Mouse (Mus musculus): ENCODE results near the gene Zfp553.
A peak's percentile ranks its signal among the peaks of the same experiment; 100 is the strongest.

The Zfp553 gene

DNA sequence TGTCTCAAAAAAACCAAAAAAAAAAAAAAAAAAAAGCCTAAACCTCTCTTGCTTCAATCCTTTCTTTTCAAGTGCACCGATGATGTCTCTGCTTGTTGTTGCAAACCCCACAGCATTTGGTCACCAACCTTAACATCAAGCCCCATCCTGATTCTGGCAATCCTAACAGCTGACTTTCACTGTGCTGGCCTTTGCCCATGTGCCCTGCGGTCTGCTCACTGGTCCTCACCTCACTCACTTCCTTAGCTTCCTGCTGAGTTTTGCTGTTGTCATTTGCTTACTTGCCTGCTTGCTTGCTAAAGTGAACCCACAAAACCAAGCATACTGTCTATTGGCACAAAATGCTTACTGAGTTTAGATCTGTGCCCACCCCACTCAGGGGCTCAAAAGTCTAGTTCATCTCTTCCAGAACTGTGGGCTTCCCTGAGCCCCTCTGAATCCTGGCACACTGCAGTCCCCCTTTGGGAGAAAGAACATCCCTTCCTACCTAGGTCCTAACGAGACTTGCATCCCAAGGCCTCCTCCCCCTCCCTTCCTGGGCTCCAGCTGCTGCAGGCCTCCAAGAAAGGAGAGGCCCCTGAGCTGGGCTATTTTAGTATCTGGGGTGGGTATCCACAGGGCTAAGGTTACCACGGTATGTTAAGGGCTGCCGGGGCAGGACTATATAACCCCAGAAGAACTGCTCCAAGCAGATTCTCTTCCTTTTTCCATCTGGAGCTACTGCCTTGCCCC, 21.7 kb upstream of the Zfp553 start:
- DNase-seq (ENCODE audit: low spot score in 2 of 2): peak in 1 of 2 experiments; percentile 62

GRCm38 (mm10) chr7:127212432-127213250, 20.2 kb upstream of the Zfp553 start:
- peak in 1 of 2 experiments; percentile 63 for DNase-seq (ENCODE audit: low spot score in 2 of 2)

DNA sequence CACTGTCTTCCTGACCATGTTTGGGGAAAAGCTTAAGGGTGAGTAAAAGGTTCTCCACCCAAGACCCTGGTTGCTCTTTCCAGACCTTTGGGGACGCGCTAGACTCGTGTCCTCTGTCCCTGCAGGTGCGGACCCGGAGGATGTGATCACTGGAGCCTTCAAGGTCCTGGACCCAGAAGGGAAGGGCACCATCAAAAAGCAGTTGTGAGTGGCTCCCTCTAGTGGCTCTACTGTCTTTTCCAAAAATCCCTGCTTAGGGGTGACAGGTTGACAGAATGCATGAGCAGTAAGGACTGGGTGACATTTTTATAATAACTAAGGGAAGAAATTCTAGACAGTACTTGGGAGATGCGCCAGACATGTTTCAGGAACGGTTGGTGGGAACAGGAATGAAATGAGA, 19.4 kb upstream of the Zfp553 start:
- DNase-seq (ENCODE audit: low spot score in 2 of 2): peak; percentile 59 to 76

DNA sequence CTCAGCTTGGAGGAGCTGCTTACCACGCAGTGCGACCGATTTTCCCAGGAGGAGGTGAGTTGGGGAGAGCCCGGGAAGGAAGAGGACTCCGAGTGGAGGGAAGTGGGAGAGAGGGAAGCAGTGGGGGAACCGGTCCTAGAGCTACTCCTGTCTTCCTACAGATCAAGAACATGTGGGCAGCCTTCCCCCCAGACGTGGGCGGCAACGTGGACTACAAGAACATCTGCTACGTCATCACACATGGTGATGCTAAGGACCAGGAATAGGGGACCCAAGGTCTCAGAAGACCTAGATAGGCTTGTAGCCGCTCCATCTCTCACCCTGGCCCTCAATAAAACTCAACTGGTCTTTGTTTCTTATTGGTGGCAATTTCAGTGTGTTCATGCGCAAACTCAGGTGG, 18.9 kb upstream of the Zfp553 start:
- peak in 1 of 2 experiments; percentile 63 for DNase-seq (ENCODE audit: low spot score in 2 of 2)

GRCm38 (mm10) chr7:127214521-127214920, 18.3 kb upstream of the Zfp553 start:
- no peak for DNase-seq (ENCODE audit: low spot score in 2 of 2)

GRCm38 (mm10) chr7:127214981-127215871, 17.6 kb upstream of the Zfp553 start:
- peak; percentile 69 to 85 for DNase-seq (ENCODE audit: low spot score in 2 of 2)

GRCm38 (mm10) chr7:127216307-127216706, 16.6 kb upstream of the Zfp553 start:
- DNase-seq (ENCODE audit: low spot score in 2 of 2): no peak

DNA sequence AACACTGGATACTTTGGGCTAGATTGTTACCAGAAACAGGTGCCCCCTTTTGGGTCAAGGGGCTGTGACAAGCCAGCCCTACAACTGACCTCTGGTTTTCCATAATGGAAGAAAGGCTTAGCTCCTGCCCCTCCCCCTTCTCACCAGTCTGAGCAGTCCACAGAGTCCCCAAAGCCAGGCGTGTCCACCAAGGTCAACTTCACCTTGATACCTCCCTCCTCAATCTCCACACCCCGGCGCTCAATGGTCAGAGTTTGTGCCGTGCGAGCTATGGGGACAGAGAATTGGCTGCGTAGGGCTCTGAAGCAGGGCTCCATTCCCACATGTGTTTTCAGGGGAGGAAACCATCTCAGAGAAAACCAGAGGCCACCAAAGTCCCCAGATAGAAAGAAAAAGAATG, 15.4 kb upstream of the Zfp553 start:
- DNase-seq (ENCODE audit: low spot score in 2 of 2): no peak

DNA sequence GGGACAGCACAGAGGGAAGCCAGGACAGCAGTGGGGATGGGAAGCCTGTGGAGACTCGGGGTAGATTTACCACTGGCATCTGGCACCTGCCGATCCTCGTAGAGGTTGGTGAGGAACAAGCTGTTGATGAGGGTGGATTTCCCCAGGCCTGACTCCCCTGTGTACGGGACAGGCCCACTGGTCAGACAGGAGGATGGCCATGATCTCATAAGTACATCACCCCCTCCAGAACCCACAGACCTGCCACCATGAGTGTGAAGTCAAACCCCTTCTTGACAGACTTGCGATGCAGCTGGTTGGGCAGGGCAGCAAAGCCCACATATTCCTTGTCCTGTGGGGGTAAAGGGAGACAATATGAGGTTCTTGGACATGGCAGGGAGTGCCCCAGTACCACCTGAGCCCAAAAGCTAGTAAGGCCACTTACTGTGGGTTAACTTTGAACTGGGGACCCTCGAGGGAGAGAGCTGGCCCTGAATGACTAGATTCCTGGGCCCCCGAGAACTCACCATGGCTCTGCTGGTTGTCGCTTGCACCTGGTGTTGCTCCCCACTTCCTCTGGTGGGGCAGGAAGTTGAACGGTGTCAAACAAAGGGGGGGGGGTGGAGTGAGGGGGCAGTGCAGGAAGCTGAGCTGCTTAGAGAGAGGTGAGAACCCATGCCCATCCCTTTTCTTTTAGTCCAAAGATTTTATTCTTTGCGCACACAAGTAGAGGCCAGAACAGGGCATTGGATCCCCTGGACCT, 14.8 kb upstream of the Zfp553 start:
- DNase-seq (ENCODE audit: low spot score in 2 of 2): peak in 1 of 2 experiments; percentile 57

DNA sequence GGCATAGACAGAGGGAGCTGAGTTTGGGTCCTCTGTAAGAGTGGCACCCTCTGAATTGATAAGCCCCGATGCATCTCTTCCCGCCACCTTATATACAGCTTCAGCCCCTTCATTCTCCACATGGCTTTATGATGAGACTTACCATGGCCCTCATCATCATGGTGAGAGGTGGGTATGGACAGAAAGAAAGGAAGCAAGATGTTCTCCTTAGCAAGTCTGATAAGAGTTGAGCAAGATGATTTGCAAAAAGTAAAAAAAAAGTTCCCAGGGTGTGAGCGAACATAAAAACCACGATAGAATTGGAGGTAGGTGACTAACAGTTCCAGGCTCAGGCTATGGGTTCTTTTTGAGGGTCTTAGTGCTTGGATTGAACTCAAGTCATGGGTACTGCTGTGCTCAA, 14.2 kb upstream of the Zfp553 start:
- no peak for DNase-seq (ENCODE audit: low spot score in 2 of 2)

GRCm38 (mm10) chr7:127220440-127220839, 12.4 kb upstream of the Zfp553 start:
- DNase-seq (ENCODE audit: low spot score in 2 of 2): no peak

DNA sequence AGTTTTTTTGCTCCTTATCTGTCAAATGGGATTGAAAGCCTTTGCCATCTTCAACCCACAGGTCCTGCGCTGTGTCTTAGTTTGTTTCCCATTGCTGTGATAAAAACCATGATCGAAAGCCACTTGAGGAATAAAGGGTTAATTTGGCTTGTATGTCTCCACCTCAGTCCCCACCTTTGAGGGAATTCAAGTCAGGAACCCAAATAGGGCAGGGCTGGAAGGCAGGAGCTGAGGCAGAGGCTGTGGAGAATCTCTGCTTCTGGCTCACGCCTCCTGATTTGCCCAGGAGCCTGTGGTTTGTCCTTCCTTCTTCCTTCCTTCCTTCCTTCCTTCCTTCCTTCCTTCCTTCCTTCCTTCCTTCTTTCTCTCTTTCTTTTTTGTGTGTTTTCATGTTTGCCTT, 9.8 kb upstream of the Zfp553 start:
- DNase-seq (ENCODE audit: low spot score in 2 of 2): no peak

DNA sequence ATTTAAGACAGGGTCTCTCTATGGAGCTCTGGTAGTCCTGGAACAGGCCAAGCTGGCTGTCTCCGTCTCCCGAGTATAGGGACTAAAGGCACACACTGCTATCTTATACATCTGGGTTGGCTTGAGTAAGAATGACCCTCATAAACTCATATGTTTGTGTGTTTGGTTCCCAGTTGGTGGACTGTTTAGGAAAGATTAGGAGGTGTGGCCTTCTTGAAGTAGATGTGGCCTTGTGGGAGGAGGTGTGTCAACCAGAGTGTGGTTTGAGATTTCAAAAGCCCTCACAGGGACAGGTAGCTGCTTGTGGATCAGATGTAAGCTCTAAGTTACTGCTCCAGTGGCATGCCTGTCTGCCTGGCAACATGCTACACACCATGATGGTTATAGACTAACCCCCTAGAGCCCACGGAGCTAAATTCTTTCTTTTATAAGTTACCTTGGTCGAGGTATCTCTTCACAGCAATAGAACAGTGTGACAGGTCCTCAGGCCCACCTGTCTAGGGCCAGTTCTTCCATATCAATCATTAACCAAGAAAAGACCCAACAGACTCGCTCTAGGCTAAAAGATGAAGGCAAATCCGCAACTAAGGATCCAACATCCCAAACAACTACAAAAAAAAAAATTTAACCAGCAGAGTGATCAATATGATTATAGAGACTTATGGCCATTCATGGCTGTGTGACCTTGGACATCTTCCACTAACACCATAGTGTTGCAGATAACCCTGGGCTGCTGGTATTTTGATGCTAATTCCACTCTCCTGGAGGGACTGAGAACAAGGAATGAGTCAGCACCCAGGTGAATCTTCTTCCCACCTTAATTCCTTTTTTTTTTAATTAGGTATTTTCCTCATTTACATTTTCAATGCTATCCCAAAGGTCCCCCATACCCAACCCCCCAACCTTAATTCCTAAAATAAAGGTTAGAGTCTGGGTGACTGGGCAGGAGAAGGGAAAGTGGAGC, 9.1 kb upstream of the Zfp553 start:
- no peak for DNase-seq (ENCODE audit: low spot score in 2 of 2)

DNA sequence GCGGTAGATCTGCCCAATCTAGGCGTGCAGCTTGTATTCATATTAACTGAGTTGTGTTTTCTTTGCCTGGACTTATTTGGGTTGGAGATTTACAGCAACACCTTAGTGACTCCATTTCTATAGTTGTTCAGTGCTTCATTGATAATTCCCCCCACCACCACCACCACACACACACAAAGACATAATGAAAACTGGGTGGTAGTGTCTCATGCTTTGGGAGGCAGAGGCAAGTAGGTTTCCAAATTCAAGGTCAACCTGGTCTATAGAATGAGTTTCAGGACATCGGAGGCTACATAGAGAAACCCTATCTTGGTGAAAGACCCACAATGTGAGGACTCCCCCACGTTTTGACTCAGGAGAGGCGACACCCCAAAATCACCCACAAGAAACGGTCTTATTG, 8.2 kb upstream of the Zfp553 start:
- DNase-seq (ENCODE audit: low spot score in 2 of 2): no peak

GRCm38 (mm10) chr7:127225147-127225995, 7.5 kb upstream of the Zfp553 start:
- DNase-seq (ENCODE audit: low spot score in 2 of 2): no peak

GRCm38 (mm10) chr7:127228615-127229303, 4.1 kb upstream of the Zfp553 start:
- peak; percentile 89 to 95 for DNase-seq (ENCODE audit: low spot score in 2 of 2)

DNA sequence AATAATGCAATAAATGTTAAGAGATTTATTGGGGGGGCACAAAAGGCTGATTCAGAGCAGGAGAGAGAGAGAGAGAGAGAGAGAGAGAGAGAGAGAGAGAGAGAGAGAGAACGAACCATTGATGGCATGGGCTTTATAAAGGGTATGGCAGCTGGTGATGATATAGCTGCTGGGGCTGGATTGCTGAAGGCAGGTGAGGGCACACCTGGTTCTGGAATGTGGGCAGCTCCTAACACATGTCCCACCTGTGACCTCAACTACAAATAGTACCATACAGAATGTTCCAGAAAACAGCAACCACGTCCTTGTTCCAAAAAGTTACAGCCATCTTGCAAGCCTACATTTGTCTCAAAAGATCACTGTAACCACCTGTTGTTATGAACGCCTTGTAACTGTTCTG, 1.5 kb upstream of the Zfp553 start:
- DNase-seq (ENCODE audit: low spot score in 2 of 2): no peak

DNA sequence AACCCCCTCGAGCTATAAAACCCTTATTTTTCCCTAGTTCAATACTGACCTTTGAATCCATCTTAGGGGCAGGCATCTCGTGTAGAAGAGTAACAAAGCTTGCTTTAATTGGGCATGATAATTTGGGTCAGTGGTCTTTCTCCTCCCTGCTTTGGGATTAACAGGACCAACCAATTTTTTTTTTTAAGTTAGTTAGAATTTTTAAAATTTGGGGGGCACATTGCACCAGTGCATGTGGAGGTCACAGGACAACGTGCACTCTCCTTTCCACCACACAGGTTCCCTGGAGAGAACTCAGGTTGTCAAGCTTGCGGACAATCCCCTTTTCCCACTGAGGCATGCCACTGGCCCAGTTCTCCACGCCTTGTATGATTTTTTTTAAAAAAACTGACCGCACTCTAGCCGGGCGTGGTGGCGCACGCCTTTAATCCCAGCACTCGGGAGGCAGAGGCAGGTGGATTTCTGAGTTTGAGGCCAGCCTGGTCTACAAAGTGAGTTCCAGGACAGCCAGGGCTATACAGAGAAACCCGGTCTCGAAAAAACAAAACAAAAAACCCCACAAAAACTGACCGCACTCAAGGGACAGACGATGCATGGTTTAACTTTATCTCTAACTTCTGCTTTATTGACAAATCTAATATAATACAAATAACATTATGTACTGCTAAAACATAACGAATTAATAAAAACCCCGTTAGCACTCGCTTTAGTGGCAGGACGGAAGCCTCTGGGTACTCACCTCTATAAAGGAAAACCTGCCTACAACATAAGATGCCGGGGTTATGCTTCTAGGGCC, 837 bp upstream of the Zfp553 start:
- no peak for DNase-seq (ENCODE audit: low spot score in 2 of 2)

Measured in spleen, postnatal 4 days (tissue).